Mouse (Mus musculus) bone marrow, adult 2 months (tissue): ENCODE results near the gene Wfdc18. TPM values are rescaled to one million over a fixed set of nuclear protein-coding genes. Genes with fewer than 3 reads are reported as not detected.
A peak's percentile ranks its signal among the peaks of the same experiment; 100 is the strongest.

Source experiments
- H3K27ac ChIP-seq: fragments of 200-500 bp; 2 replicates; pipeline ENCODE4 v1.5.1; 2012; ENCODE audit warnings: low read depth, mild to moderate bottlenecking, control low read depth, inconsistent platforms, low read length; ENCODE audit not compliant: control insufficient read depth, poor library complexity, insufficient read depth
- H3K4me1 ChIP-seq: fragments of 200-500 bp; 2 replicates; pipeline ENCODE4 v1.6.1; 2011; ENCODE audit warnings: low read length; ENCODE audit not compliant: control insufficient read depth, insufficient read depth
- H3K4me3 ChIP-seq: fragments of 200-500 bp; replicated peaks from 2 replicates; pipeline ENCODE3; 2011; ENCODE audit warnings: mild to moderate bottlenecking, low read depth, low read length, control low read depth; ENCODE audit not compliant: control insufficient read depth
- CTCF ChIP-seq: fragments of 200-500 bp; IDR thresholded peaks from 2 replicates; pipeline ENCODE4 v1.5.1; 2011; ENCODE audit warnings: low read length, control low read depth; ENCODE audit not compliant: control insufficient read depth, insufficient read depth
- POLR2A ChIP-seq: fragments of 200-500 bp; IDR thresholded peaks from 2 replicates; pipeline ENCODE4 v1.6.1; 2011; ENCODE audit warnings: low read depth, mild to moderate bottlenecking, control low read depth, low read length, borderline replicate concordance; ENCODE audit not compliant: control insufficient read depth
- WGBS: fragments of 180-500 bp; shearing (Covaris S2); methylation state at CpG from one replicate; pipeline ENCODE4 v1.1.7; 2018; 5-methylcytosine and 5-hydroxymethylcytosine counted together
- polyA plus RNA-seq: library from polyadenylated mRNA; stranded (reverse); fragments of >200 nt; gene quantifications from 2 replicates; pipeline ENCODE4 v1.2.4, GENCODE M21; 2011; ENCODE audit warnings: low replicate concordance; ENCODE audit not compliant: missing spikeins, insufficient read depth, insufficient read length

Gene Wfdc18
- polyA plus RNA-seq, 1 experiment: not detected

DNA sequence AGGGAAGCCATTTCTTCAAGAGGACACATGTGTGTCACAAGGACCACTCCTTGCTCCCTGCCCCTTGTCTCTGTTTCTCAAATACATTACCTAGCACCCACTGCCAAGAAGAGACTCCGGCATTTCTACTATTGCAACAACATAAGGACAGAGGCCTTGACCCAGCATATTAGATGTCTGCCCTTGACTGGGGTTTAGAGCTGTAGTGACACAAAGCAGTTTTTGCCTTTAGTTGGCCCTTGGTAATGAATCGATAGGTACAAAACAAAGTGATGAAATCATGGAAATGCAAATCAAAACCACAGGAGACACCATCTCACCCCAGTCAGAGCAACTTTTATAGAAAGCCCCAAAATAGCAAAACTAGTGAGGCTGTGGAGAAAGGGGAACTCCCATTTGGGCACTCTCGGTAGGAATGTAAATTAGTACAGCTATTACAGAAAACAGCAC, 28.3 kb downstream of the Wfdc18 start:
- 10% methylated on average over 3 of the region's 3 CpGs for WGBS
- Histone ChIP-seq H3K4me3 (no peak overlapping the region), H3K27ac (peak overlapping the region; percentile 73; the same call in 1 of the 2 replicates), H3K4me1 (peaks cover 7% of the 10 kb centered on the region)
- TF ChIP-seq POLR2A (no peak), CTCF (no peak)

DNA sequence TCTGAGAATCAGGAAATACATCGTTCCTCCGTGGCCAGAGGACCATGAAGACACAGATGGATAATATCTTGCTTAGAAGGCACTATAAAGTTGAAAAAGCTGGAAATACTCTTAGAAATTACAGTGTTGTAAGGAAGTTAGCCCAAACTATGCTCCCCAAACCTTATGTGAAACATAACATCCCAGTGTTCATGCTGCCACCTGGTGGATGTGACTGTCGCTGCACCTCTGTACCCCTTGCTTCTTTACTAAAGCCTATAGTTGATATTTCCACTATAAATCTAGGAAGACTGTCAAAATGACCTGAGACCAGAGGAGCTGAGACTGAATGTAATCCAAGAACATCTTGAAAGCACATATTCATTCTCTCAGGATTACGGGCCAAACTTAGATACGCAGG, 30.4 kb downstream of the Wfdc18 start:
- no peak overlapping the region for H3K4me3 ChIP-seq
- TF ChIP-seq CTCF (peak; percentile 86), POLR2A (no peak)
- WGBS: 25% methylated on average over 5 of the region's 5 CpGs
- H3K27ac ChIP-seq: no peak overlapping the region
- peaks cover 11% of the 10 kb centered on the region for H3K4me1 ChIP-seq

DNA sequence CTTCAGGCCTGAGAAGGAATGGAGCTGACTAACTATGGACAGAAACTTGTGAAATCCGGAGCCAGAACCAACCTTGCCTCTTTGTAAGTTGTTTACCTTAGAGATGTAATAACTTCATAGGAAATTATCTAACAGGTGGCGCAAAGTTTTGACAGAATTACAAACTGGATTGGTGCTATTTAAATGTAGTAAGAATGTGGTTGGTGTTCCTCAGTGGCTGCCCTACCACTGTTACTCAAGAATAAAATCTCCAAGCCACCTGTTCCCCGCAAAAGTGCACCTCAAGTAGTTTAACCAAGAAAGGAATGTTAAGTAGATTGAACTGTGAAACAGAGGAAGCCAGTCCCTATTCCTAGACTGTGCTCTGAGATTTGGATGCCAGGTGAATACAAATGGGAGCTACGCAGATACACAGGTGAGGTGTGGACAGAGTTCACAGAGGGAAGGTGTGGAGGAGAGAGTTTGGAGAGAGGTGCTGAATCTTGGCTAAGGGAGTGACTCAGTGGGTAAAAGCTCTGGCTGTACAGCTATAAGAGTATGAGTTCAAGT, 31.7 kb downstream of the Wfdc18 start:
- TF ChIP-seq POLR2A (no peak), CTCF (no peak)
- Histone ChIP-seq H3K4me1 (peaks cover 12% of the 10 kb centered on the region), H3K27ac (peak overlapping the region; percentile 68; the same call in 1 of the 2 replicates), H3K4me3 (peak overlapping the region; percentile 72)
- WGBS: 57% methylated on average over 4 of the region's 4 CpGs

DNA sequence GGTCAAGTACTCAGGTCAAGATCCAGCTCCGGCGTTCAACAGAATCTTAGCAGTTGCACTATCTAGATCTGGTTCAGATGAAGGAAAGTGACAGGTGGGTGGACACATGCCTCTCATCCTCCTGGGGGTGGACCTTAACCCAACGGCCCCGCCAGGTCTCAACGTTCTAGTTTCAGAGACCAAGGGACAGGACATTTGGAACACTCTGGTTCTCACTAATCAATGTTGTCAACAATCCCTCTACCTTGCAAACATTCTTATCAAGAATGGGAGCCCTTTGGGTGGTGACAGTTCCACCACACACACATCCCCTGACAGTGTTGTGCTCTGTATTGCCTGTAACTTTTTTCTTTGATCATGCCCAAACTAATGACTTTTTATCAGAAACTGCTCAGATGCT, 33.0 kb downstream of the Wfdc18 start:
- peak overlapping the region; percentile 3 for H3K27ac ChIP-seq
- no peak for TF ChIP-seq CTCF
- no peak for TF ChIP-seq POLR2A
- peaks cover 11% of the 10 kb centered on the region for H3K4me1 ChIP-seq
- H3K4me3 ChIP-seq: peak overlapping the region; percentile 18
- WGBS: 82% methylated on average over 5 of the region's 5 CpGs

DNA sequence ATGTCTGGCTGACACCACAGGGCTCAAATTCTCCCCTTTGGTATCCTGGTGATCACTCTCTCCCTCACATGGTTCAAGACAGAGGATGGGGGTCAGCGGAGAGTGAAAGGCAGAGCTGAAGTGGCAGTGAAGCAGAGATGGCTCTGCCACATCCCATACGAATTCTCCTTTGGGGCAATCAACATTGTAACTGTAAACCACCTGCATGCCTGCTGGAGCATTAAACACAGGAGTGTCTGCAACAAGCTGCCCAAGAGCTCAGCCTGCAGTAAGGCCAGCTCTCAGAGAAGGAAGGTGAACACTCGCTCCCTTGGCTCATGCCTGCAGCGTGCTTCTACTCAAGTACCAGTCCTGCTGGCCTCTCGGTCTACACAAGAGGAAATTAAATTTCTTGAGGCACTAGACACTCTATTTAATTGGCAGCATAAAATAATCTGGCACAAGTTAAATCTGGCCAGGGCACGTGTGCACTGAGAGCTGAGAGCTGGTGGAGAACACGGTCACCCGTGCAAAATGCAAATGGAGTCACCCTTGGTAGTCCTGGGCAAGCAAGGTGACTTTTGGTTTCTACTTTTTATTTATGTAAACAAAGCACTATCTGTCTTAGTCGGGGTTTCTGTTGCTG, 34.0 kb downstream of the Wfdc18 start:
- TF ChIP-seq POLR2A: no peak
- TF ChIP-seq CTCF: no peak
- H3K4me3 ChIP-seq: peak overlapping the region; percentile 35
- peaks cover 12% of the 10 kb centered on the region for H3K4me1 ChIP-seq
- peak overlapping the region; percentile 62 for H3K27ac ChIP-seq
- 56% methylated on average over 9 of the region's 9 CpGs for WGBS

DNA sequence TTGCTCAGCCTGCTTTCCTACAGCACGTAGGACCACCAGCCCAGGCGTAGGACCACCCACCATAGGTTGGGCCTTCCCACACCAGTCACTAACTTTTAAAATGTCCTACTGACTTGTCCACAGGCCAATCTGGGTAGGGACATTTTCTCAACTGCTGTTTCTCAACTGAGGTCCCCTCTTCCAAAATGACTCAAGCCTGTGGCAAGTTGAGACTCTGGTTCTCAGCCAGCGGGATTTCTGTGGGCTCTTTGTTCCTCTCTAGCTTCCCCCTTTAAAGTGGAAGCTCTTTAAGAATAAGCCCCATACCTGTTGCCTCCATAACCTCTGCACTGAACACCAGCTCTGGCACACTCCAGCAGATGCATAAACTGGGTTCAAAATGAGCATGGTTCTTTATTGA, 34.7 kb downstream of the Wfdc18 start:
- peak overlapping the region; percentile 15 for H3K4me3 ChIP-seq
- no peak for TF ChIP-seq POLR2A
- TF ChIP-seq CTCF: no peak
- H3K4me1 ChIP-seq: peaks cover 10% of the 10 kb centered on the region
- H3K27ac ChIP-seq: peak overlapping the region; percentile 62
- 42% methylated on average over 3 of the region's 3 CpGs for WGBS

DNA sequence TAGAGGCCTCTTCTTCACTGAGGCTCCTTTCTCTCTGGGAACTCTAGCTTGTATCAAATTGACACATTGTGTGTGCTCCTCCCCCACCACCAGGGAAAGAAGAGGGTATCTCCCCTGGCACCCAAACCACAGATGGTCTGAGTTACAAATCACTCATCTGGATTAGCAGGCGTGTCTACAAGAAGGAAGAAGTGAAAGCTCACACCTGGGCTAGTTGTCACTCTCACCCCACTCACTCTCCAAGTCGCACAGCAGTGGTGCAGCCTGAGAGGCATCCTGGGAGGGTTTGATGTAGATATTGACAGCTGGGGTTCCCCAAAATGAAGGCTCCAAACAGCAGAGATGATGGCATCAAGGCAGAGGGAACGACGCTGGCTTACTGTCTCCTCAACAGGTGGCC, 37.3 kb downstream of the Wfdc18 start:
- H3K27ac ChIP-seq: peak overlapping the region; percentile 83
- TF ChIP-seq POLR2A (no peak), CTCF (no peak)
- peaks cover 10% of the 10 kb centered on the region for H3K4me1 ChIP-seq
- H3K4me3 ChIP-seq: peak overlapping the region; percentile 45
- WGBS: 40% methylated on average over 4 of the region's 4 CpGs

DNA sequence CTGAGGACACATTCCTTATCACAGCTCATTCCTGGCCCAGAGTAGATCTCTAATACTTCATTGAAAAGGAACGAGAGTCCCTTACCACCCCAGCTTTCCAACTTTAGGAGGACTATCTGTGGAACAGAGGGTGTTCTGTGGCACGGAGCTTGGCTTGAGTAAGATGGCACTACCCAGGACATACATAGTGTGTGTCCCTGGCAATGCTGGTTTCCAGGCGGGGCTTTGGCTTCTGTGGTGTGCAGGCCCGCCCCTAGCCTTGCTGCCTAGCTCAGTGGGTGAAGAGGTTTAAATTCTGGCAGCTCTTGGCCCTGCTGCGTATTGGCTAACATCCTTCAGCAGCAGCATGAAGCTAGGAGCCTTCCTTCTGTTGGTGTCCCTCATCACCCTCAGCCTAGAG, 37.9 kb downstream of the Wfdc18 start, which contains the start of gene Wfdc21:
Gene Wfdc21, plus strand, starts transcription at position 260 of the 400 bp plus-strand sequence.
- Histone ChIP-seq H3K4me1 (peaks cover 9% of the 10 kb centered on the region), H3K27ac (peak within 1 kb of the TSS; percentile 83), H3K4me3 (peak within 1 kb of the TSS; percentile 74)
- no peak for TF ChIP-seq CTCF
- WGBS: 48% methylated on average over 5 of the region's 5 CpGs
